Mouse (Mus musculus) frontal cortex, postnatal 10 days (tissue): ENCODE measurements around the gene Olfr101.

Source experiments
- DNase-seq, 2 experiments: peaks; one replicate each; pipeline ENCODE4 v3.0.0; 2022; ENCODE audit warnings: low spot score in 2 of 2, mixed read lengths in 1 of 2

The Olfr101 gene

DNA sequence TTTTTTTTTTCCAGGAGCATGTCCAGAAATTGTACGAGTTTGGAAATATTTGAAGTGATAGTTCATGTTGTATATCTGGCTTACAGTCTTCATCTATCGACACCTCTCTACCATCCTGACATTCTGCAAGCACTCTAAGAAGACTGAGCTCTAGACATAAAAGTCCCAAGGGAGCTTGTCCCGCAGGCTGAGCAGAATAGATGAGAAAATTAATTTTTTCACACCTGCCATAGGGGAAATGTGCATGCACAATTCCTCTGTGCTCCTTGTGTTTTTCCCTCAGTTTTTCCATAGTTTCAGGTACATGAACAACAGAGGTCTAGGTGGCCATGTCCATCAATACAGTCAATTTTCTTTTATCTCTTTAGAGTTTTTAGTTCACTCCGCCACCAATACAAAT, at the start of gene Olfr101:
Gene Olfr101, minus strand, starts transcription at position 101 of the 400 bp plus-strand sequence.
- DNase-seq, result no peak

DNA sequence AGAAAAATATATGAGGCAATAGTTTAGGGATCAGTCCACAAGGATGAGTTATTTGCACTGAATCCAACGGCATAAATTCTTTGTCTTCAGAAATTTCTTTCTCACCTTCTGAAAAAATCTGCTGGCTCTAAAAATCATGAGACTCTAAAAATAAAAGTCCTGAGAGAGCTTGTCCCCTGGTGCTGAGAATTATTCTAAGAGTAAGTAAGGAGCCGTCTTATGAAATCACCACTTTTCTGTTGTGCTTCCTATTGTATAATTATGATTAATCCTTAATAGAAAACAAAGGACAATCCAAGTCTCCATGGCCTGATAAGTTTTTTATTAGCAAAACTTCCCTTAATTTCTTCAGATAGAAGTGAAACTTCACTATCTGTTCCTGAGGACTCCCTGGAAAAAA, 35.5 kb upstream of the Olfr101 start, which contains the start of gene Olfr103:
Gene Olfr103, minus strand, starts transcription at position 101 of the 400 bp plus-strand sequence.
- no peak for DNase-seq

DNA sequence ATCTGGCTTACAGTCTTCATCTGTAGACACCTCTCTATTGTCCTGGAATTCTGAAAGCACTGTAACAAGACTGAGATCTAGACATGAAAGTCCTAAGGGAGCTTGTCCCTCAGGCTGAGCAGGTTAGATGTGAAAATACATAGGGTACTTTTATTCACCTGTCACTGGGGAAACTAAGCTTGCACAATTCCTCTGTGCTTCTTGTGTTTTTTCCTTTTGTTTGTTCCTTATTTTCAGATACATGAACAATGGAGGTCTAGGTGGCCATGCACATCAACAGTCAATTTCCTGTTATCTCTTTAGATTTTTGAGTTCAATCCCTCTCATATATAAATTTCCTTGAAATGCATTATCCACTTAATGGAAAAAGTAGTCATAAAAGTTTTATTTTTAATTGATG, 12.8 kb upstream of the Olfr101 start, which contains the start of gene Olfr102:
Gene Olfr102, minus strand, starts transcription at position 101 of the 400 bp plus-strand sequence.
- DNase-seq, result no peak

DNA sequence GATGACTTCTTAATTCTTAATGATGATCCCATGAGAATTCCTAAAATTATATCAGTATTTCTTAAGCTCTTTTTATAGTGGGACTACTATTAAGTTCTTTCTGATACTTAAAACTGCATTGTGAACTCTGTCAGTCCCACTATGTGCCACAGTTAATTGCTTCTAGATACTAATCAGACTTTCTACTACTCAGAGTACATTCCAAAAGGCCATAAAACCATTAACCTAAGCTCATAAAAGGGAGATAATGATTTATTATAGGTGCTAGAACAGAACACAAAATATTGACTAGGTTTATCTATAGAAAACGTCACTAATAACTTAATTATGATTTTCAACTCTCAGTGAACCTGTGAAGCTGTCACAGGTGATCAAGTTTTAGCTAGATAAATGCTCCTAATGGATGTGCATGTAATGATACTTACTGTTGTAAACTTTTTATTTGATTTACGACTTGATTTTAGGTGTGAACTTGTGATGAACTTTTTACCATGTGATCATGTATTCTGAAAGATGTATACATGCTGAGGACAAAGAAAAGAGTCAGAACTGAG, 6.1 kb upstream of the Olfr101 start:
- DNase-seq, result no peak

DNA sequence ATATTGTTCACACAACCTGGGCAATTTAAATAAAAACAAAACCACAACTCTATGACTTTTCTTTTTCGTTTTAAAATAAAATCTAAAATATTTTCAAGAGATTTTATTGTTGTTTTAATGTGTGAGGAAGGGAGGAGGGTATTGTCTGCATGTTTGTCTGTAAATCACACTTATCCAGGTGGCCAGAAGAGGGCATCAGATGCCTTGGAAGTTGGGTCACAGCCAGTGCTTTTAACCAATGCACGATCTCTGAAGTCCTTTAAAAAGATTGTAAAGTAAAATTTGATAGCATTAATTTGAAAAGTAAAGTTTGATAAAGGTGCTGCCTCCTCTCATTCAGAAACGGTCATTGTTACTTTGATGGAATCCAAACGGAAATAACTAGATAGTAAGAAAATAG, 4.4 kb upstream of the Olfr101 start:
- DNase-seq, result no peak

DNA sequence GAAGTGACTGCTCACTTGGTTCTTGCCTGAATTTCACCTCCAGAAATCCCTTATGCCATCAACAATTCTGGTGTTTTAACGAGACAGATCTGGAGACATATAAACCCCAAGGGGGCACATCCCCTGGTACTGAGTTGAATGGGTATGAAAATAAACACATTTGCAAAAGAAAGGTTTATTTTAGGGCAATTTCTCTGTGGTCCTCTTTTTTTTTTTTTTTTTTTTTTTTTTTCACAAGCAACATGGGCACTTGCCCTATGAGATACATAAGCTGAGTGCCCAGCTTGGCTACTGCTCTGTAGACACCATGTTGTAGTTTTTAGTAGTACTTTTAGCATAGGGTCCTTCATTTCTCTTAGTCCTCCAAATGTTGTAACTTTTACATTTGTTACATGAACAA, 20.8 kb downstream of the Olfr101 start, which contains the start of gene Olfr99:
Gene Olfr99, minus strand, starts transcription at position 101 of the 400 bp plus-strand sequence.
- no peak for DNase-seq

DNA sequence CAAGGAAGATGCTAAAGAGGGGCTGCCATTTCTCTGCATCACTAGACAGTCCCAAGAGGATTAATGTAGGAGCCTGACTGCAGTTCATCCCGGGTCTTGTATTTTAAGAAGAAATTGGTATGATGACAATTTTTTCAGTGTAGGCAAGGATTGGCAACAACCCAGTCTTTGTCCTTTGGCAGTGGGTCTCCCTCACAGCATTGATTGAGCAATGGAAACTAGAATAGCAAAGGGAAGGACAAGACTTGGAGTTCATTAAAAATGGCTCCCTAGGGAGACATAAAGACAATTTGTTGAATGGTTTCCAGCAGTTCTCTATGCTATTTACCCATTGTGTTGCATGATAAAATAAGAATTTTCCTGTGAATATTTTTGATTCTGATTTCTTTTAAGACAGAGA, 23.8 kb downstream of the Olfr101 start:
- no peak for DNase-seq

DNA sequence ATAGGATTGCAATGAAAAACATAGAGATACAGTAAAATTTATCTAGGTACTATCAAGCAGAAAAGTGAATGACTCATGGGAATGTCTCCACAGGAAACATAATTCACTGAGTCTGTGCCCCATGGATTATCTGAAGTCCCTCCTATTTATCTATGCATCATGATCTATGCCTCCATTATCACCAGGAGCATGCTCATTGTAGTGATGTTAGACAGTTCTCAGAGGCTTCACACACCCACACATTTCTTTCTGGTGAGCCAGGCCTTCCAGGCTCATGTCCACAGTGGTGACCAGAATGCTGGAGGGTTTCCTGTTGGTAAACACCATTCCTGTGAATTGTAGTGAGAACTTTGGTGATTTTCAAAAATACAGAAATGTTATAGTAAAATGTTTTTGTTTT, 27.5 kb downstream of the Olfr101 start:
- DNase-seq, result no peak

DNA sequence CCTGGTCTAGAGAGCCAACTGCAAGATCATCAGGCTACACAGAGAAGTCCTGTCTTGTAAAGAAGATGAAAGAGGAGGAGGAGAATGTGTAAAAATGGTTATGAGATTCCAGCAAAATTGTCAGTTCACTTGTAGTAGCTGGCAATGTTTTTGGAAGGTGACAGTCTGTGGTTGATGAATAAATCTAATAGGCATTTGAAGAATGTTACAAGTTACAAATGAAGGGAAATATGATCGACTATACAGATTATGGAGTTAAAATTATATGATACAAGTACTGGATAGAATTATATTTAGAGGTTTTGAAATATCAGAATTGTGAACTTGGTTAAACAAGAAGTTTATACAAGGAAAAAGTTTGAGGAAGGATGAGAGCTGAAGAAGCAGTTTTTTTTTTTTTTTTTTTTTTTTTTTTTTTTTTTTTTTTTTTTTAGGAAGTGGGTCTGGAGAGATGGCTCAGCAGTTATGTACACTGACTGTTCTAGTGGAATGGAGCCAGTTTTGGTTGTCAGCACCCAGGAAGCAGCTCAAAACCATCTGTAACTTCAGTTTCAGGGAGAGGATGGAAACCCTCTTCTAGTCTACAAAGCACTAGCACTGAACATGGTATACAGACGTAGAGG, 28.4 kb downstream of the Olfr101 start:
- no peak for DNase-seq

DNA sequence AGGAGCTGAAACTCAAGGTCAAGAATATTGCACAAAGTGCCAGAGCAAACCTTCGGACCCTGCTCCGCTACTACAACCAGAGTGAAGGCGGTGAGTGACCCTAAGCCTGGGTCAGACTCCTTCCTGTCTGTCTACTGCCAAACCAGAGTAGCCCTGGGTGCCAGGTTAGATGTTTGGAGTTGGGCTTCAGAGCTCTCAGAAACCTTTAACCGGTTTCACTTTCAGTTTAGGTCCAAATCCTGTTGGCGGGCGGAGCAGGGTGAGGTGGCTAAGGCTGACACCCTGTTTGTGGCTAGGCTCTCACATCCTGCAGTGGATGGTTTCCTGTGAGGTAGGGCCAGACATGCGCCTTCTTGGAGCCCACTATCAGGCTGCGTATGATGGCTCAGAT, 33.4 kb downstream of the Olfr101 start:
- DNase-seq, result no peak

DNA sequence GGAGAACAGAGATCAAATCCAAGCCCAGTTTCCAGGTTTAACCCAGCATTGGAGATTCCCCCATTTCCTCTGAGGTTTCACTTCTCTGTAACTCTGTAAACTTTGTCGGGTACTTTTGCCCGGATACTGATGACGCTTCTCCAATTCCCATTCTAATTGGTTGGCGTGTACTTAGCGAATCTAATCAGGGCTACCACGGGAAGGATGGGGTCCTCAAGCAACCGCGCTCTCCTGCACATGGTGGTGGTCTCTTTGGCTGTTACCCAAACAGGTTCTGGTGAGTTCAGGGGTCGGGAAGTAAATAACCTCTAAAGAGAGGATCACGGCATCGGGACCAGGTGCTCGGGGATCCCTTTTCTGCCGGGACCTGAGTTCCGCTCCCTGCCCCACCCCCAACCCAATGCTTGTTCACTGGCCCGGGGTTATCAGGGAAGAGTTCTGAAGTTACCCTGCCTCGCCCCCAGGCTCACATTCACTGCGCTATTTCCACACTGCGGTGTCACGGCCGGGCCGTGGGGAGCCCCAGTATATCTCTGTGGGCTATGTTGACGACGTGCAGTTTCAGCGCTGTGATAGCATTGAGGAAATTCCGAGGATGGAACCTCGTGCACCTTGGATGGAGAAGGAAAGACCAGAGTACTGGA, 33.9 kb downstream of the Olfr101 start, which contains the start of gene H2-M3:
Gene H2-M3, plus strand, starts transcription at position 163 of the 644 bp plus-strand sequence.
- peak; percentile 70 to 89 for DNase-seq

DNA sequence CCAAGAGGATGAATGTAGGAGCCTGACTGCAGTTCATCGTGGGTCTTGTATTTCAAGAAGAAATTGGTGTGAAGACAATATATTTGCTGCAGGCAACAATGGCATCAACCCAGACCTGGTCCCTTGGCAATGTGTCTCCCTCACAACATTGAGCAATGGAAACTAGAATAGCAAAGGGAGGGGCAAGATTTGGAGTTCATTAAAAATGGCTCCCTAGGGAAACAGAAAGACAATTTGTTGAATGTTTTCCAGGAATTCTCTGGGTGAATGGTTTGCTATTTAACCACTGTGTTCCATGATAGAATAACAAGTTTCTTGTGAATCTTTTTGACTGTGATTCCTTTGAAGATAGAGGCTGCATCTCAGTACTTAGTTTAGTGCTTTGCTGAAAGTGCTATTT, 40.5 kb downstream of the Olfr101 start, which contains the start of gene Olfr98:
Gene Olfr98, minus strand, starts transcription at position 124 of the 400 bp plus-strand sequence.
- DNase-seq, result no peak

DNA sequence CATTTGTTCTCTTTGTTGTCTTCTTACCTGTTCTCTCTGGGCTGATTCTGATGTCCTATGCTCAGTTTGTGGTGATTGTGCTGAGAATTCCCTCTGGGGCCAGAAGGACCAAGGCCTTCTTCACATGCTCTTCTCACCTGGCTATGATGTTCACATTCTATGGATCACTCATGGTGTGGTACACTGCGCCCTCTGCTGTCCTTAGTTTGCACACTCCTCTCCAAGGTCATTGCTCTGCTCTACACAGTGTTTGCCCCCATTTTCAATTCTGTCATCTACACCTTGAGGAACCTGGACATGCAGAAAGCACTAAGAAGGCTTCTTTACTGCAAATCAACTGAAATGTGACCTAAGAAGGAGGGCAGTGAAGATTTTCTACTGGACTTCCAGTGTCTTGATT, 53.6 kb downstream of the Olfr101 start:
- no peak for DNase-seq

DNA sequence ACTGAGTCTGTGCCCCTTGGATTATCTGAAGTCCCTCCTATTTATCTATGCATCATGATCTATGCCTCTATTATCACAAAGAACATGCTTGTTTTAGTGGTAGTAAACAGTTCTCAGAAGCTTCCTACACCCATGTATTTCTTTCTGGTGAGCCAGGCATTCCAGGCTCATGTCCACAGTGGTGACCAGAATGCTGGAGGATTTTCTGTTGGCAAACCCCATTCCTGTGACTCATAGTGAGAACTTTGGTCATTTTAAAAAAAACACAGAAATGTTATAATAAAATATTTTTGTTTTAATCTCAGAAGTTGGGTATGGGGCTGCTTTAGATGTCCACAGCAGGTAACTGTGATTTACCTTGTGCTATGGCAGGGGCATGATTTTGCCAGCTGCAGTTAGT, 54.7 kb downstream of the Olfr101 start:
- no peak for DNase-seq
